Mouse (Mus musculus): ENCODE data around the gene Agmat. TPM values are rescaled to one million over a fixed set of nuclear protein-coding genes. Genes with fewer than 3 reads are reported as not detected.

Gene Agmat
- polyA plus RNA-seq, 1 experiment from 2014 or later, result 0.27 TPM

- Histone ChIP-seq H3K27me3 (replicated peaks; ENCODE audit: insufficient read depth, low read length) (no peaks in the 10 kb centered on the region), H3K9me3 (ENCODE audit: low read length) (no peaks in the 10 kb centered on the region), H3K27ac (ENCODE audit: low read length) (peak within 1 kb of the TSS; percentile 89), H3K9ac (replicated peaks; ENCODE audit: low read depth) (peak within 1 kb of the TSS; percentile 43), H3K4me3 (ENCODE audit: low read depth, low read length) (peak within 1 kb of the TSS; percentile 58), H3K4me2 (replicated peaks; ENCODE audit: low read depth, low read length) (peak within 1 kb of the TSS; percentile 58), H3K4me1 (ENCODE audit: insufficient read depth, low read depth, low read length) (peaks cover 3% of the 10 kb centered on the region; the same call in 1 of the 2 replicates), H3K36me3 (ENCODE audit: insufficient read depth, low read length) (peaks cover 5% of the 10 kb centered on the region; the same call in 1 of the 2 replicates)
- peak; percentile 98 for DNase-seq (ENCODE audit: low spot score)
- TF ChIP-seq CTCF (IDR thresholded peaks at IDR 0.05) (peak; percentile 2; the same call in 1 of the 2 replicates), EP300 (IDR thresholded peaks at IDR 0.05) (no peak)
- peak; percentile 85 for ATAC-seq
- WGBS, result 2% methylated on average over 61 of the region's 80 CpGs
Observed at GRCm38 (mm10) chr4:141793282-141794151, 47.0 kb downstream of the Agmat start, which contains the start of gene Casp9. Gene Casp9 (plus strand): TSS chr4:141793612.

- 3% methylated on average over 5 of the region's 5 CpGs for WGBS
- H3K9me3 ChIP-seq (ENCODE audit: low read length), result no peaks in the 10 kb centered on the region
Observed at GRCm38 (mm10) chr4:141794152-141794535, 47.7 kb downstream of the Agmat start.

DNA sequence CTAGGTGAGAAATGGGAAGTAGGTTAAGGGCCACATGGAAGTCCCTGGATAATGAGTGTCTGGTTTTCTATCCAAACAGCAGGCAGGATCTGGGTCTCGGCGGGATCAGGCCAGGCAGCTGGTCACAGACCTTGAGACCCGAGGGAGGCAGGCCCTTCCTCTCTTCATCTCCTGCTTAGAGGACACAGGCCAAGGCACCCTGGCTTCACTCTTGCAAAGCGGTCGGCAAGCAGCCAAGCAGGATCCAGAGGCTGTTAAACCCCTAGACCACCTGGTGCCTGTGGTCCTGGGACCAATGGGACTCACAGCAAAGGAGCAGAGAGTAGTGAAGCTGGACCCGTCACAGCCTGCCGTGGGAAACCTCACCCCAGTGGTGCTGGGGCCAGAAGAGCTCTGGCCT lies 49.9 kb downstream of the Agmat start:
- TF ChIP-seq CTCF (IDR thresholded peaks at IDR 0.05) (no peak), EP300 (IDR thresholded peaks at IDR 0.05) (no peak)
- no peak for ATAC-seq
- no peaks in the 10 kb centered on the region for H3K27me3 ChIP-seq (replicated peaks; ENCODE audit: insufficient read depth, low read length)

More at GRCm38 (mm10) chr4:141794152-141794535, 47.7 kb downstream of the Agmat start:
- H3K4me3 ChIP-seq (ENCODE audit: low read depth, low read length), result peak overlapping the region; percentile 58
- peak overlapping the region; percentile 58 for H3K4me2 ChIP-seq (replicated peaks; ENCODE audit: low read depth, low read length)
- ATAC-seq (no peak), DNase-seq (ENCODE audit: low spot score) (peak; percentile 80)
- peaks cover 3% of the 10 kb centered on the region; the same call in 1 of the 2 replicates for H3K4me1 ChIP-seq (ENCODE audit: insufficient read depth, low read depth, low read length)
- peak overlapping the region; percentile 89 for H3K27ac ChIP-seq (ENCODE audit: low read length)
- TF ChIP-seq EP300 (IDR thresholded peaks at IDR 0.05) (0 out of 2 replicates have a peak, but pooled peaks have one; percentile 16), CTCF (IDR thresholded peaks at IDR 0.05) (no peak)
- H3K9ac ChIP-seq (replicated peaks; ENCODE audit: low read depth), result peak overlapping the region; percentile 43
- H3K36me3 ChIP-seq (ENCODE audit: insufficient read depth, low read length), result peaks cover 5% of the 10 kb centered on the region; the same call in 1 of the 2 replicates
- no peaks in the 10 kb centered on the region for H3K27me3 ChIP-seq (replicated peaks; ENCODE audit: insufficient read depth, low read length)

DNA sequence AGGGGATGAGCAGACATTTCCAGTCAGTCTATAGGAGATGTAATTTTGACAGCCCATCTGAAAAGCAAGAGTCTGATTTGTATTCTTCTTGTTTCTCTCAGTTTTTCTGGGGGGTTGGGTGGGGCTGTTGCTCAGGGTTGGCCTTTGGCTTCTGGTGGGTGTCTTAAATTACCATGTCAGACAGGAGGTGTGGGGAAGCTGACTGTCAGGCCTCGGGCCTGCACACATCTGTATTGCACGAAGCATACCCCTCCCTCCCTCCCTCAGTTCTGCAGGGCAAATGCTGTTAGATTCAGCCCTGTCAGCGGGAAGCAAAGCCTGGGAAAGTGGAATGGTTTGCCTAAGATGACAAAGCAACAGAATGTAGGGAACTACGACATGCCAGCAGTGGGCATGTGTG lies 50.5 kb downstream of the Agmat start:
- Histone ChIP-seq H3K4me3 (ENCODE audit: low read depth, low read length) (no peak overlapping the region), H3K9ac (replicated peaks; ENCODE audit: low read depth) (no peak overlapping the region), H3K4me2 (replicated peaks; ENCODE audit: low read depth, low read length) (no peak overlapping the region), H3K36me3 (ENCODE audit: insufficient read depth, low read length) (peaks cover 5% of the 10 kb centered on the region; the same call in 1 of the 2 replicates), H3K27me3 (replicated peaks; ENCODE audit: insufficient read depth, low read length) (no peaks in the 10 kb centered on the region), H3K4me1 (ENCODE audit: insufficient read depth, low read depth, low read length) (no peaks in the 10 kb centered on the region), H3K27ac (ENCODE audit: low read length) (no peak overlapping the region), H3K9me3 (ENCODE audit: low read length) (no peaks in the 10 kb centered on the region)
- DNase-seq (ENCODE audit: low spot score) (no peak), ATAC-seq (no peak)
- no peak for TF ChIP-seq EP300 (IDR thresholded peaks at IDR 0.05)
- TF ChIP-seq CTCF (IDR thresholded peaks at IDR 0.05), result no peak
- WGBS, result 91% methylated on average over 4 of the region's 4 CpGs

More for the DNA sequence above, 49.9 kb downstream of the Agmat start:
- no peaks in the 10 kb centered on the region for H3K4me1 ChIP-seq (ENCODE audit: insufficient read depth, low read depth, low read length)
- H3K4me2 ChIP-seq (replicated peaks; ENCODE audit: low read depth, low read length), result no peak overlapping the region
- WGBS, result 74% methylated on average over 7 of the region's 7 CpGs
- no peak overlapping the region for H3K9ac ChIP-seq (replicated peaks; ENCODE audit: low read depth)
- no peaks in the 10 kb centered on the region for H3K9me3 ChIP-seq (ENCODE audit: low read length)
- H3K36me3 ChIP-seq (ENCODE audit: insufficient read depth, low read length), result peaks cover 5% of the 10 kb centered on the region; the same call in 1 of the 2 replicates
- no peak overlapping the region for H3K4me3 ChIP-seq (ENCODE audit: low read depth, low read length)
- H3K27ac ChIP-seq (ENCODE audit: low read length), result no peak overlapping the region
- DNase-seq (ENCODE audit: low spot score), result no peak

DNA sequence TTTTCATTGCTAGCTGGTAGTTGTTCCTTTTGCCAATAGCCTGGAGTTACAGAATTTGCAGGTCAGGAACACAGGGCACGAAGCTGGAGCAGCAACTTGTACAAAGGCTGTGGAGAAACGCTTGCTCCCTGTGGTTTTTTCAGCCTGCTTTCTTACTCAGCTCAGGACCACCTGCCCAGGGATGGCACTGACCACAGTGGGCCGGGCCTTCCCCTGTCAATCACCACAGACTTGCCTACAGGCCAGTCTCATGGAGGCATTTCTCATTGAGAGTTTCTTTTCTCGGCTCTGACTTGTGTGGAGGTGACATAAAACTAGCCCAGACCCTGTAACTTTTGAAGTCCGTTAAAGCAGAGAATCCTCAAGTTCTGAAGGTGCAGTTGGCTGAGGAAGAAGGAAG lies 51.1 kb downstream of the Agmat start:
- H3K4me1 ChIP-seq (ENCODE audit: insufficient read depth, low read depth, low read length), result no peaks in the 10 kb centered on the region
- H3K27me3 ChIP-seq (replicated peaks; ENCODE audit: insufficient read depth, low read length), result no peaks in the 10 kb centered on the region
- WGBS, result 90% methylated on average over 5 of the region's 5 CpGs
- no peaks in the 10 kb centered on the region for H3K9me3 ChIP-seq (ENCODE audit: low read length)
- H3K4me2 ChIP-seq (replicated peaks; ENCODE audit: low read depth, low read length), result no peak overlapping the region
- no peak overlapping the region for H3K4me3 ChIP-seq (ENCODE audit: low read depth, low read length)
- no peak for TF ChIP-seq CTCF (IDR thresholded peaks at IDR 0.05)
- no peak for TF ChIP-seq EP300 (IDR thresholded peaks at IDR 0.05)
- ATAC-seq (no peak), DNase-seq (ENCODE audit: low spot score) (no peak)
- H3K9ac ChIP-seq (replicated peaks; ENCODE audit: low read depth), result no peak overlapping the region
- H3K36me3 ChIP-seq (ENCODE audit: insufficient read depth, low read length), result peaks cover 5% of the 10 kb centered on the region; the same call in 1 of the 2 replicates
- H3K27ac ChIP-seq (ENCODE audit: low read length), result no peak overlapping the region

- H3K4me1 ChIP-seq (ENCODE audit: insufficient read depth, low read depth, low read length), result no peaks in the 10 kb centered on the region
- WGBS, result 90% methylated on average over 4 of the region's 4 CpGs
- H3K4me2 ChIP-seq (replicated peaks; ENCODE audit: low read depth, low read length), result no peak overlapping the region
- H3K27ac ChIP-seq (ENCODE audit: low read length), result no peak overlapping the region
- H3K9ac ChIP-seq (replicated peaks; ENCODE audit: low read depth), result no peak overlapping the region
- H3K4me3 ChIP-seq (ENCODE audit: low read depth, low read length), result no peak overlapping the region
- no peaks in the 10 kb centered on the region for H3K9me3 ChIP-seq (ENCODE audit: low read length)
- H3K27me3 ChIP-seq (replicated peaks; ENCODE audit: insufficient read depth, low read length), result no peaks in the 10 kb centered on the region
- no peak for TF ChIP-seq EP300 (IDR thresholded peaks at IDR 0.05)
- TF ChIP-seq CTCF (IDR thresholded peaks at IDR 0.05), result peak; percentile 26
- H3K36me3 ChIP-seq (ENCODE audit: insufficient read depth, low read length), result peaks cover 31% of the 10 kb centered on the region
- no peak for ATAC-seq
- no peak for DNase-seq (ENCODE audit: low spot score)
Observed at GRCm38 (mm10) chr4:141804105-141804504, 57.6 kb downstream of the Agmat start.
